9 mouse cellular contexts compared by ENCODE assay signal in the genomic region with DNA sequence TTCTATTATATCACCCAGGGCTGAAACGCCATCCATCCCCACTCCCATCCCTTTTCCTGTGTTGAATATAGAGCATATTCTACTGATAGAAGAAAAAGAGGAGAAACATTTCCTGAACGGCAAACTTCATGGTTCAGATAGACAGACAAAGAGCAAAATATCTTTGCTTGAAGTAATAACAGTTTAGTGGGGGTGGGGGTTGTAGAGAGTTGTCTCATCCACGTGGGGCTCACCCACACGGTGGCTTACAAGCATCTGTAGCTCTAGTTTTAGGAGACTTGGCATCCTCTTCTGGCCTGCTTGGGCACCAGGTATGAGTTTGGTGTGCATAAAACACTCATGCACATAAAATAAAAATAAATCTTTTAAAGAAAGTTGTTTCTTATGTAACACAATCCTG. TPM values are rescaled to one million over a fixed set of nuclear protein-coding genes. Genes with fewer than 3 reads are reported as not detected.
DNase-seq lines count a peak whose midpoint lies in the region; ATAC-seq and TF ChIP-seq lines count a peak whose summit lies in the region.
"Had no signal": no experiment of that assay in that cellular context is flagged by ENCODE, and none has a peak within 500 bp of the region (broad histone marks: within the 10 kb centered on the region; RNA-seq: fewer than 3 reads in every experiment).

No protein-coding gene starts in this region.

- TF ChIP-seq CTCF in ES-Bruce4 (IDR thresholded peaks at IDR 0.05; ENCODE audit: low read depth, low read length) = no peak

- 34% methylated on average over 4 of the region's 4 CpGs for WGBS in heart, embryonic 14.5 days
- 30% methylated on average over 4 of the region's 4 CpGs for WGBS in forebrain, embryonic 16.5 days
- 70% methylated on average over 4 of the region's 4 CpGs for WGBS in macrophage (ENCODE audit: missing documents)

- no peaks in the 10 kb centered on the region for H3K36me3 ChIP-seq in heart, embryonic 14.5 days (ENCODE audit: control insufficient read depth, insufficient read depth, low read length)
- peaks cover 5% of the 10 kb centered on the region for H3K36me3 ChIP-seq in ES-Bruce4 (ENCODE audit: control insufficient read depth, insufficient read depth, low read length, poor library complexity, severe bottlenecking)
- no peaks in the 10 kb centered on the region for H3K36me3 ChIP-seq in forebrain, embryonic 16.5 days (ENCODE audit: control insufficient read depth, insufficient read depth)
- no peaks in the 10 kb centered on the region for H3K36me3 ChIP-seq in macrophage (ENCODE audit: inconsistent target)

- no peak for TF ChIP-seq POLR2A in ES-Bruce4 (IDR thresholded peaks at IDR 0.05; ENCODE audit: insufficient read depth, low read length)

- no peak for DNase-seq in heart, adult 8-10 months (ENCODE audit: low spot score)
- DNase-seq in adrenal gland, adult 18-20 months (ENCODE audit: low spot score in 2 of 2) = no peak
- no peak for DNase-seq in right cerebral cortex, postnatal 4 days

- no peaks in the 10 kb centered on the region for H3K9me3 ChIP-seq in heart, embryonic 14.5 days (ENCODE audit: control insufficient read depth, low read length)
- H3K9me3 ChIP-seq in ES-Bruce4 (replicated peaks; ENCODE audit: control insufficient read depth, insufficient read depth, low read length, poor library complexity, severe bottlenecking) = no peaks in the 10 kb centered on the region
- H3K9me3 ChIP-seq in forebrain, embryonic 16.5 days (ENCODE audit: control insufficient read depth, low read length) = no peaks in the 10 kb centered on the region

- no peak for ATAC-seq in heart, embryonic 14.5 days (ENCODE audit: insufficient number of reproducible peaks, insufficient read depth, low FRiP score, low read depth)
- ATAC-seq in forebrain, embryonic 16.5 days = no peak
- no peak for ATAC-seq in megakaryocyte progenitor cell, adult 5-6 weeks (replicated peaks; ENCODE audit: poor library complexity)

- H3K4me3 ChIP-seq in heart, embryonic 14.5 days (ENCODE audit: control insufficient read depth in 1 of 2, insufficient read depth in 1 of 2, low read depth in 1 of 2, low read length in 2 of 2) = peak overlapping the region; percentile 60 to 76; a peak in 2 of 4 replicates
- peak overlapping the region; percentile 73; the same call in 1 of the 2 replicates for H3K4me3 ChIP-seq in ES-Bruce4 (ENCODE audit: low read depth, low read length)
- H3K4me3 ChIP-seq in forebrain, embryonic 16.5 days (replicated peaks; ENCODE audit: low read length) = peak overlapping the region; percentile 99
- peak overlapping the region; percentile 84; the same call in 1 of the 2 replicates for H3K4me3 ChIP-seq in macrophage (ENCODE audit: inconsistent target)

- TF ChIP-seq EP300 in ES-Bruce4 (IDR thresholded peaks at IDR 0.05; ENCODE audit: insufficient read depth, low read depth, low read length) = no peak

- peak overlapping the region in 1 of 2 experiments; percentile 68; a peak in 2 of 4 replicates for H3K27ac ChIP-seq in heart, embryonic 14.5 days (replicated peaks in 1 of 2; ENCODE audit: control insufficient read depth in 1 of 2, insufficient read depth in 1 of 2, low read depth in 2 of 2, low read length in 2 of 2)
- H3K27ac ChIP-seq in ES-Bruce4 (ENCODE audit: insufficient read depth, low read length) (peak overlapping the region; percentile 83), macrophage (no peak overlapping the region)
- peak overlapping the region; percentile 98 for H3K27ac ChIP-seq in forebrain, embryonic 16.5 days (ENCODE audit: low read length)

- peak overlapping the region; percentile 87 for H3K4me2 ChIP-seq in heart, embryonic 14.5 days (ENCODE audit: low read length)
- H3K4me2 ChIP-seq in forebrain, embryonic 16.5 days (ENCODE audit: low read length) = peak overlapping the region; percentile 73

- H3K27me3 ChIP-seq in heart, embryonic 14.5 days (ENCODE audit: control insufficient read depth, insufficient read depth, low read length) = no peaks in the 10 kb centered on the region
- H3K27me3 ChIP-seq in ES-Bruce4 (ENCODE audit: control insufficient read depth, insufficient read depth, low read length, poor library complexity, severe bottlenecking) = no peaks in the 10 kb centered on the region
- H3K27me3 ChIP-seq in forebrain, embryonic 16.5 days (replicated peaks; ENCODE audit: control insufficient read depth, insufficient read depth, low read length) = no peaks in the 10 kb centered on the region
- H3K27me3 ChIP-seq: Patski had no signal

- peaks cover 14% of the 10 kb centered on the region for H3K79me2 ChIP-seq in macrophage (ENCODE audit: inconsistent target)

- H3K9ac ChIP-seq in heart, embryonic 14.5 days (ENCODE audit: low read length) = peak overlapping the region; percentile 92
- peak overlapping the region; percentile 89 for H3K9ac ChIP-seq in ES-Bruce4 (ENCODE audit: low read depth, poor library complexity, severe bottlenecking)
- H3K9ac ChIP-seq in forebrain, embryonic 16.5 days (replicated peaks; ENCODE audit: low read depth, low read length) = peak overlapping the region; percentile 100

- H3K4me1 ChIP-seq in heart, embryonic 14.5 days (ENCODE audit: control insufficient read depth in 2 of 2, insufficient read depth in 2 of 2, low read length in 2 of 2) = peaks cover 9 to 13% of the 10 kb centered on the region in 2 experiments; a peak in 2 of 4 replicates
- H3K4me1 ChIP-seq in ES-Bruce4 (ENCODE audit: control insufficient read depth, insufficient read depth, low read length) = peaks cover 11% of the 10 kb centered on the region
- H3K4me1 ChIP-seq in forebrain, embryonic 16.5 days (replicated peaks; ENCODE audit: control insufficient read depth, insufficient read depth, low read length) = peaks cover 21% of the 10 kb centered on the region

RNA-seq across cellular contexts. Expression of a gene that starts 0.6 kb away (rescaled TPM):
- 1,599 and 1,682 TPM in 2 replicates for polyA plus RNA-seq in heart, embryonic 14.5 days (2014; fragmentation: Nextera tagmentation; extraction: Ambion mirVana)
- total RNA-seq in heart, adult 8-10 months (2022) = 100 to 1,000 TPM in 1 of 4 experiments, 10 to 100 TPM in 3; 69.4 to 102 (median 73.2) TPM
- polyA plus RNA-seq in ES-Bruce4 (2011; ENCODE audit: insufficient read depth, insufficient read length, low read depth, missing spikeins) = 1,250 and 1,380 TPM in 2 replicates
- 3,396 and 3,669 TPM in 2 replicates for polyA plus RNA-seq in forebrain, embryonic 16.5 days (2015; fragmentation: Nextera tagmentation; extraction: Ambion mirVana)
- 100 to 1,000 TPM in 5 of 26 experiments, 10 to 100 TPM in 21; 25.9 to 371 (median 55.7) TPM for total RNA-seq in macrophage (2018; cell fraction: chromatin; rRNA removed)
- total RNA-seq in macrophage (2018; cell fraction: cytosol; rRNA removed) = 1,000 to 10,000 TPM in 24 of 26 experiments, 100 to 1,000 TPM in 2; 980 to 3,153 (median 1,603) TPM
- 100 to 1,000 TPM in 25 of 26 experiments, 10 to 100 TPM in 1; 81.9 to 542 (median 303) TPM for total RNA-seq in macrophage (2018; cell fraction: nucleus; rRNA removed)
- polyA plus RNA-seq in macrophage (2018) = 1,065 to 2,086 TPM (median 1,228 TPM) in 3 replicates
- total RNA-seq in adrenal gland, adult 18-20 months (2021) = 100 to 1,000 TPM; 151 to 215 TPM
- total RNA-seq in megakaryocyte progenitor cell, adult 5-6 weeks (2015) = 582 and 635 TPM in 2 replicates
- total RNA-seq in megakaryocyte progenitor cell, adult 5-6 weeks (2017) = 351 and 372 TPM in 2 replicates

RNA-seq across cellular contexts. Expression of a gene that starts 59.4 kb away (rescaled TPM):
- 60.8 and 62.5 TPM in 2 replicates for polyA plus RNA-seq in heart, embryonic 14.5 days (2014; fragmentation: Nextera tagmentation; extraction: Ambion mirVana)
- 100 to 1,000 TPM in 1 of 4 experiments, 10 to 100 TPM in 3; 86.4 to 102 (median 90.7) TPM for total RNA-seq in heart, adult 8-10 months (2022)
- polyA plus RNA-seq in ES-Bruce4 (2011; ENCODE audit: insufficient read depth, insufficient read length, low read depth, missing spikeins) = 175 and 188 TPM in 2 replicates
- 31.1 and 31.7 TPM in 2 replicates for polyA plus RNA-seq in forebrain, embryonic 16.5 days (2015; fragmentation: Nextera tagmentation; extraction: Ambion mirVana)
- 100 to 1,000 TPM in 2 of 26 experiments, 10 to 100 TPM in 24; 45.9 to 114 (median 67.6) TPM for total RNA-seq in macrophage (2018; cell fraction: chromatin; rRNA removed)
- 10 to 100 TPM; 46.6 to 90.4 (median 62.1) TPM for total RNA-seq in macrophage (2018; cell fraction: cytosol; rRNA removed)
- 10 to 100 TPM; 40.7 to 79.7 (median 64.2) TPM for total RNA-seq in macrophage (2018; cell fraction: nucleus; rRNA removed)
- polyA plus RNA-seq in macrophage (2018) = 43.9 to 55.0 TPM (median 51.8 TPM) in 3 replicates
- 100 to 1,000 TPM in 1 of 2 experiments, 10 to 100 TPM in 1; 95.6 to 101 TPM for total RNA-seq in adrenal gland, adult 18-20 months (2021)
- total RNA-seq in megakaryocyte progenitor cell, adult 5-6 weeks (2015) = 60.0 and 63.8 TPM in 2 replicates
- total RNA-seq in megakaryocyte progenitor cell, adult 5-6 weeks (2017) = 105 and 113 TPM in 2 replicates
